Mouse (Mus musculus): ENCODE data around the gene Cav3. TPM values are rescaled to one million over a fixed set of nuclear protein-coding genes. Genes with fewer than 3 reads are reported as not detected.
A peak's percentile ranks its signal among the peaks of the same experiment; 100 is the strongest.

Cav3 gene
- polyA plus RNA-seq, 1 experiment from 2014 or later = 127 TPM

DNA sequence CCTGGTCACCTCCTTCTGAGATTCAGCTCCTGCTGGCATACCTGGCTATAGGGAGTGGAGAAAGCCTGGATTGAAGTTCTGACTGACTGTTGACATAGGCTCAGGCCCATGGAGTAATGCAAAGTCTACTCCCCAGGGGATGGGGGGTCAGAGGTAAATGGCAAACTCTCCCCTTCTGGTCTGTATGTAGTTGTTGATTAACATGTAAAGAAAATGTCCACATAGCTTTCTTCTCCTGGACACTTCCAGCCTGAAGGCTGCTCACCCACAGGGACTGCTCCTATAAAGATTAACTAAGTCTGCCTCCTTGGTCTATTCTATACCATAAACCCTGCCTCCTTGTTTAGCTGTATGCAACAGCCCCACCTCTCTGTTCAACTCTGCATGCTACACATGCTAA lies 6.7 kb downstream of the Cav3 start:
- Histone ChIP-seq H3K4me1 (ENCODE audit: control insufficient read depth, insufficient read depth, low read length) (peaks cover 29% of the 10 kb centered on the region), H3K36me3 (ENCODE audit: control insufficient read depth, insufficient read depth) (peaks cover 6% of the 10 kb centered on the region; the same call in 1 of the 2 replicates), H3K27me3 (ENCODE audit: control insufficient read depth, insufficient read depth, low read length) (no peaks in the 10 kb centered on the region), H3K4me3 (ENCODE audit: low read length) (no peak overlapping the region), H3K9me3 (replicated peaks; ENCODE audit: control insufficient read depth, low read length) (no peaks in the 10 kb centered on the region), H3K9ac (ENCODE audit: low read length) (no peak overlapping the region), H3K4me2 (ENCODE audit: low read depth, low read length) (no peak overlapping the region), H3K27ac (ENCODE audit: low read length) (no peak overlapping the region)
- ATAC-seq (replicated peaks; ENCODE audit: extremely low read depth, insufficient read depth, low FRiP score) = no peak

DNA sequence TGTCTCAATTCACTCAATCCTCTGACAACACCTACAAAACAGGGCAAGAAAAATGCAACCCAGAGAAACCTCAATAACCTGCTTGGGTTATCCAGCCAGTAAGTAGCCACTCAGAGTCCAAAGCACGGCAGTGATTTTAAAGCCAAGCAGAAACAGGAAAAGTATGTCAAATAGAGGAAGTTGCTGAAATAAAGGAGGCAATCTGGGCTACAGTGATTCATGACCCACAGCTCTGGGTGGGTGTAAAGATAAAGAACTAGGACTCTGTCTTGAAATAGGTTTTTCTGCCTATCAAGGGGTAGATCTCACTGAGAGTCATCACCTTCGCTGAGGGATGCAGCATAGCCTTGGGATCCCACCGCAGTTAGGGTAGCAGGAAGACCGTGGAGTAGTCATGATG lies 12.3 kb downstream of the Cav3 start:
- WGBS = 69% methylated on average over 4 of the region's 4 CpGs

GRCm38 (mm10) chr6:112479861-112480260 lies 20.6 kb downstream of the Cav3 start:
- no peaks in the 10 kb centered on the region; the same call in 1 of the 2 replicates for H3K27me3 ChIP-seq (ENCODE audit: control insufficient read depth, insufficient read depth, low read length)
- no peak overlapping the region for H3K27ac ChIP-seq (ENCODE audit: low read length)
- H3K4me3 ChIP-seq (ENCODE audit: low read length) = no peak overlapping the region
- WGBS = 51% methylated on average over 13 of the region's 13 CpGs
- ATAC-seq (replicated peaks; ENCODE audit: extremely low read depth, insufficient read depth, low FRiP score) = no peak
- H3K4me2 ChIP-seq (ENCODE audit: low read depth, low read length) = no peak overlapping the region
- no peaks in the 10 kb centered on the region for H3K9me3 ChIP-seq (replicated peaks; ENCODE audit: control insufficient read depth, low read length)
- H3K4me1 ChIP-seq (ENCODE audit: control insufficient read depth, insufficient read depth, low read length) = peaks cover 2% of the 10 kb centered on the region; the same call in 1 of the 2 replicates
- H3K36me3 ChIP-seq (ENCODE audit: control insufficient read depth, insufficient read depth) = no peaks in the 10 kb centered on the region
- no peak overlapping the region for H3K9ac ChIP-seq (ENCODE audit: low read length)

More for the DNA sequence above, 12.3 kb downstream of the Cav3 start:
- Histone ChIP-seq H3K4me3 (ENCODE audit: low read length) (no peak overlapping the region), H3K27ac (ENCODE audit: low read length) (no peak overlapping the region), H3K9me3 (replicated peaks; ENCODE audit: control insufficient read depth, low read length) (no peaks in the 10 kb centered on the region), H3K9ac (ENCODE audit: low read length) (no peak overlapping the region), H3K4me2 (ENCODE audit: low read depth, low read length) (no peak overlapping the region), H3K36me3 (ENCODE audit: control insufficient read depth, insufficient read depth) (peaks cover 9% of the 10 kb centered on the region; the same call in 1 of the 2 replicates), H3K4me1 (ENCODE audit: control insufficient read depth, insufficient read depth, low read length) (no peaks in the 10 kb centered on the region), H3K27me3 (ENCODE audit: control insufficient read depth, insufficient read depth, low read length) (no peaks in the 10 kb centered on the region)
- ATAC-seq (replicated peaks; ENCODE audit: extremely low read depth, insufficient read depth, low FRiP score) = no peak

- H3K36me3 ChIP-seq (ENCODE audit: control insufficient read depth, insufficient read depth) = no peaks in the 10 kb centered on the region
- H3K4me3 ChIP-seq (ENCODE audit: low read length) = no peak overlapping the region
- no peak overlapping the region for H3K27ac ChIP-seq (ENCODE audit: low read length)
- peaks cover 25% of the 10 kb centered on the region for H3K27me3 ChIP-seq (ENCODE audit: control insufficient read depth, insufficient read depth, low read length)
- no peaks in the 10 kb centered on the region for H3K9me3 ChIP-seq (replicated peaks; ENCODE audit: control insufficient read depth, low read length)
- peaks cover 9% of the 10 kb centered on the region for H3K4me1 ChIP-seq (ENCODE audit: control insufficient read depth, insufficient read depth, low read length)
- no peak overlapping the region; the same call in 1 of the 2 replicates for H3K4me2 ChIP-seq (ENCODE audit: low read depth, low read length)
- WGBS = 3% methylated on average over 4 of the region's 4 CpGs
- no peak overlapping the region for H3K9ac ChIP-seq (ENCODE audit: low read length)
- ATAC-seq (replicated peaks; ENCODE audit: extremely low read depth, insufficient read depth, low FRiP score) = no peak; the same call in 1 of the 2 replicates
Measured at GRCm38 (mm10) chr6:112484316-112484715, 25.0 kb downstream of the Cav3 start.

- no peak overlapping the region for H3K4me2 ChIP-seq (ENCODE audit: low read depth, low read length)
- 80% methylated on average over 5 of the region's 5 CpGs for WGBS
- no peak overlapping the region for H3K27ac ChIP-seq (ENCODE audit: low read length)
- no peak for ATAC-seq (replicated peaks; ENCODE audit: extremely low read depth, insufficient read depth, low FRiP score)
- no peak overlapping the region for H3K9ac ChIP-seq (ENCODE audit: low read length)
- H3K4me3 ChIP-seq (ENCODE audit: low read length) = no peak overlapping the region
- peaks cover 7% of the 10 kb centered on the region for H3K4me1 ChIP-seq (ENCODE audit: control insufficient read depth, insufficient read depth, low read length)
- H3K9me3 ChIP-seq (replicated peaks; ENCODE audit: control insufficient read depth, low read length) = no peaks in the 10 kb centered on the region
- no peaks in the 10 kb centered on the region for H3K36me3 ChIP-seq (ENCODE audit: control insufficient read depth, insufficient read depth)
- peaks cover 46% of the 10 kb centered on the region for H3K27me3 ChIP-seq (ENCODE audit: control insufficient read depth, insufficient read depth, low read length)
Measured at GRCm38 (mm10) chr6:112487993-112488392, 28.7 kb downstream of the Cav3 start.

- ATAC-seq (replicated peaks; ENCODE audit: extremely low read depth, insufficient read depth, low FRiP score) = no peak
- H3K27ac ChIP-seq (ENCODE audit: low read length) = no peak overlapping the region
- 27% methylated on average over 24 of the region's 24 CpGs for WGBS
Measured at GRCm38 (mm10) chr6:112488821-112489180, 29.5 kb downstream of the Cav3 start.

DNA sequence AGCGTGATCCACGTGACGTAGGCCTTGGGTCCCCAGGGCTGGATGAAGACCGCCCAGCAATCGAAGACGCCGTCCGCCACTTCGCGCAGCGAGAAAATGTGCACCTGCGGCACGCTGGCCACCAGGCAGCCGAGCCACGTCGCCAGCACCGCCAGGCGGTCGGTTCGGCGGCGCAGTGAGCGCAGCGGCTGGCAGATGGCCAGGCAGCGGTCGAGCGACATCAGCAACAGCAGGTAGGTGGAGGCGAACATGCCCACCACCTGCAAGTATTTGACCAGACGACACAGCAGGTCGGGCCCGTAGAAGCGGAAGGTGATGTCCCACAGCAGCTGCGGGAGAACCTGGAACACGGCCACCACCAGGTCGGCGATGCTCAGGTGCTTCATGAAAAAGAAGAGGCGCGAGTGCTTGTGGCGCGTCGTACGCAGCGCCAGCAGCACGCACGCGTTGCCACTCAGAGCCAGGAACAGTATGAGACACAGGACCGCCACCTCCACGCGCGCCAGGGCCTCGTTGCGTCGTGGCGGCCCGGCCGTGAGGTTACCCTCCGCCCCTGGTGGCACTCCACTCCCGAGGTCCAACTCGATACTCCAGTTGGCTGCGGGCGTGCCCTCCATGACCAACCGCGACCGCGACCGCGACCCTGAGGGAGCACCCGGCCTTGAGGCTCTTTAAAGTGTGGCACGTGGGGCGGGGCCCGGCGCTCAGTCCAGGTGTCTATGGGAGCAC lies 30.0 kb downstream of the Cav3 start:
- WGBS = 6% methylated on average over 72 of the region's 72 CpGs
- Histone ChIP-seq H3K4me2 (ENCODE audit: low read depth, low read length) (peak overlapping the region; percentile 68), H3K27me3 (ENCODE audit: control insufficient read depth, insufficient read depth, low read length) (peaks cover 49% of the 10 kb centered on the region), H3K9ac (ENCODE audit: low read length) (0 out of 2 replicates have a peak overlapping the region, but pooled peaks have one; percentile 30), H3K4me3 (ENCODE audit: low read length) (peak overlapping the region; percentile 54), H3K27ac (ENCODE audit: low read length) (no peak overlapping the region), H3K36me3 (ENCODE audit: control insufficient read depth, insufficient read depth) (no peaks in the 10 kb centered on the region), H3K4me1 (ENCODE audit: control insufficient read depth, insufficient read depth, low read length) (peaks cover 7% of the 10 kb centered on the region), H3K9me3 (replicated peaks; ENCODE audit: control insufficient read depth, low read length) (no peaks in the 10 kb centered on the region)
- ATAC-seq (replicated peaks; ENCODE audit: extremely low read depth, insufficient read depth, low FRiP score) = 0 out of 2 replicates have a peak, but pooled peaks have one; percentile 8

More at GRCm38 (mm10) chr6:112488821-112489180, 29.5 kb downstream of the Cav3 start:
- 0 out of 2 replicates have a peak overlapping the region, but pooled peaks have one; percentile 30 for H3K9ac ChIP-seq (ENCODE audit: low read length)
- H3K4me1 ChIP-seq (ENCODE audit: control insufficient read depth, insufficient read depth, low read length) = peaks cover 7% of the 10 kb centered on the region
- H3K4me2 ChIP-seq (ENCODE audit: low read depth, low read length) = peak overlapping the region; percentile 68
- no peaks in the 10 kb centered on the region for H3K9me3 ChIP-seq (replicated peaks; ENCODE audit: control insufficient read depth, low read length)
- H3K4me3 ChIP-seq (ENCODE audit: low read length) = peak overlapping the region; percentile 54
- no peaks in the 10 kb centered on the region for H3K36me3 ChIP-seq (ENCODE audit: control insufficient read depth, insufficient read depth)
- H3K27me3 ChIP-seq (ENCODE audit: control insufficient read depth, insufficient read depth, low read length) = peaks cover 49% of the 10 kb centered on the region

DNA sequence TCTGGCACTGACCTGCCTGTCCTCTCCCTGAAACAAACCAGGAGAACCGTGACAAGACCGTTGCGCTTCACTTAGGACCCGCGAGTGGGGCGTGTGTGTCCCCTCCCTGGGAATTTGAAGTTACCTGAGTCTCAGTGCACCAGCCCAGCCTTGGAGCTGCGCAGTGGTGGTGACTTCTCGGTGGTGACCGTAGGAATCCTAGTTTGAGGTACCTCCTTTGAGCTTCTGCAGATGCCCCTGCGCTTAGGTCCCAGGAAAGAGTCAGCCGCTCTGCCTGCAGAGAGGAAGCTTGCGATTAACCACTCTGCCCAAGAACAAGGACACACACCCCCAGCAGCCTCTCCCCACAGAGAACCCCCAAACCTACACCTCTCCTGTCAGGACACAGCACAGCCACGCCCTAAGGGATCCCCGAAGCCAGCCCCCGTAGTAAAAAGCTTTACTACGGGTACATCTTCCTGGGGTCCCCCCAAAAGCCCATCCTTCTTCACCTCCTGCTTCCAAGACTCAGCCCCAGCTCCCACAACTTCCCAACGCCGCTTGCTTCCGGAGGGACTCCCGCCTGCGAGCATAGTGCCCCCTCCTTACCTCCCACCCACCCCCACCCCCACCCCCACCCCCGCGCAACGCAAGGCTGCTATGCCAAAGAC lies 30.7 kb downstream of the Cav3 start, which contains the start of gene Oxtr:
Gene Oxtr (minus strand): TSS at position 34 of the 650 bp plus-strand sequence.
- 7% methylated on average over 23 of the region's 24 CpGs for WGBS
- Histone ChIP-seq H3K36me3 (ENCODE audit: control insufficient read depth, insufficient read depth) (no peaks in the 10 kb centered on the region), H3K4me2 (ENCODE audit: low read depth, low read length) (peak within 1 kb of the TSS; percentile 84), H3K9ac (ENCODE audit: low read length) (peak within 1 kb of the TSS; percentile 42), H3K27me3 (ENCODE audit: control insufficient read depth, insufficient read depth, low read length) (peaks cover 49% of the 10 kb centered on the region), H3K4me3 (ENCODE audit: low read length) (peak within 1 kb of the TSS; percentile 54), H3K4me1 (ENCODE audit: control insufficient read depth, insufficient read depth, low read length) (peaks cover 7% of the 10 kb centered on the region), H3K9me3 (replicated peaks; ENCODE audit: control insufficient read depth, low read length) (no peaks in the 10 kb centered on the region), H3K27ac (ENCODE audit: low read length) (no peak within 1 kb of the TSS)
- no peak for ATAC-seq (replicated peaks; ENCODE audit: extremely low read depth, insufficient read depth, low FRiP score)
